Mouse (Mus musculus): Measurements from ENCODE around the gene Cops6.

Cops6 gene

GRCm38 (mm10) chr5:138187661-138188306, 26.9 kb downstream of the Cops6 start:
- peak; percentile 83 for DNase-seq

- DNase-seq = peak; percentile 91
Observed at GRCm38 (mm10) chr5:138193771-138194727, 33.2 kb downstream of the Cops6 start, which contains the start of gene Mblac1. Gene Mblac1, plus strand, starts transcription at chr5:138194314.

GRCm38 (mm10) chr5:138194755-138195345, 34.0 kb downstream of the Cops6 start:
- DNase-seq = peak; percentile 37

- DNase-seq = no peak
Observed at GRCm38 (mm10) chr5:138195463-138195862, 34.6 kb downstream of the Cops6 start.

GRCm38 (mm10) chr5:138199576-138199975, 38.7 kb downstream of the Cops6 start:
- DNase-seq = no peak

- no peak for DNase-seq
Observed at GRCm38 (mm10) chr5:138202086-138202485, 41.2 kb downstream of the Cops6 start.

- DNase-seq = no peak
Observed at GRCm38 (mm10) chr5:138207253-138207652, 46.4 kb downstream of the Cops6 start.

GRCm38 (mm10) chr5:138207873-138208272, 47.0 kb downstream of the Cops6 start:
- DNase-seq = no peak
